8 mouse cellular contexts compared by ENCODE assay signal in the genomic region with DNA sequence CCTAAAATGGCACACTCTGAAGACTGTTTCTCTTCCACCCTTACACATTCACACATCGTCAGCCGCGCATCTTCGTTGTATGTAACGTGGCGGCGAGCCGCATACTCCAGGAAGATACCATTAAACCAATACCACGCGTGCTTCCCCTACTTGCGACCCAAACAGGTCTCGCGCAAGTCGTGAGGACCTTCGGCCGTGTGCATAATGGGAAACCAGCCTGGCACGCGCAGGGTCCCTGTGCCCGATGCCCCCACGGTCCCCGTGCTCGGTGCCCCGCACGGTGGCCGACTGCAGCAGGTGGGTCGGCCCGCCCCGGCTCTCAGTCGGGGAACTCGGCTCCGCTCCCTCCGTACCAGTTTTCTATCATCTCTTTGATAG. TPM values are rescaled to one million over a fixed set of nuclear protein-coding genes. Genes with fewer than 3 reads are reported as not detected.
A peak's percentile ranks its signal among the peaks of the same experiment; 100 is the strongest.
DNase-seq lines count a peak whose midpoint lies in the region; ATAC-seq lines count a peak whose summit lies in the region.

No protein-coding gene starts in this region.

- H3K4me1 ChIP-seq in neural tube, embryonic 11.5 days (ENCODE audit: control insufficient read depth, insufficient read depth, low read length), result peaks cover 22% of the 10 kb centered on the region
- peaks cover 34% of the 10 kb centered on the region for H3K4me1 ChIP-seq in intestine, embryonic 14.5 days (replicated peaks; ENCODE audit: control insufficient read depth, insufficient read depth, low read length)

- H3K36me3 ChIP-seq in neural tube, embryonic 11.5 days (ENCODE audit: control insufficient read depth, insufficient read depth, low read length), result no peaks in the 10 kb centered on the region
- peaks cover 40% of the 10 kb centered on the region for H3K36me3 ChIP-seq in intestine, embryonic 14.5 days (ENCODE audit: control insufficient read depth, insufficient read depth, low read length)

- peak; percentile 75 for ATAC-seq in neural tube, embryonic 11.5 days (ENCODE audit: insufficient read depth, low FRiP score, low TSS enrichment)
- ATAC-seq in intestine, embryonic 14.5 days (replicated peaks; ENCODE audit: low FRiP score, low TSS enrichment, low read depth), result peak; percentile 67
- peak; percentile 27 for ATAC-seq in monocyte, adult 5-6 weeks (replicated peaks; ENCODE audit: insufficient number of reproducible peaks, low FRiP score, low TSS enrichment, poor library complexity, severe bottlenecking)

- H3K27ac ChIP-seq in neural tube, embryonic 11.5 days (ENCODE audit: low read depth, low read length), result peak overlapping the region; percentile 86
- peak overlapping the region; percentile 73 for H3K27ac ChIP-seq in intestine, embryonic 14.5 days (ENCODE audit: low read depth)

- peak overlapping the region; percentile 85 for H3K4me3 ChIP-seq in neural tube, embryonic 11.5 days (ENCODE audit: low read depth, low read length)
- peak overlapping the region; percentile 98 for H3K4me3 ChIP-seq in intestine, embryonic 14.5 days (ENCODE audit: low read depth, low read length)

- DNase-seq in adrenal gland, postnatal 14 days, result peak; percentile 80
- no peak for DNase-seq in adrenal gland, adult 8-10 months
- DNase-seq in neural tube, embryonic 11.5 days (ENCODE audit: low spot score), result no peak
- DNase-seq in neural tube, embryonic 10.5 days (ENCODE audit: extremely low spot score, low spot score), result no peak
- DNase-seq in intestine, embryonic 14.5 days (ENCODE audit: low spot score), result no peak
- no peak for DNase-seq in thymus, postnatal 25 days
- DNase-seq in cerebellum, adult 18-20 months, result no peak

- H3K4me2 ChIP-seq in neural tube, embryonic 11.5 days (ENCODE audit: low read depth), result peak overlapping the region; percentile 76
- peak overlapping the region; percentile 74 for H3K4me2 ChIP-seq in intestine, embryonic 14.5 days (ENCODE audit: low read length)

- WGBS in neural tube, embryonic 11.5 days, result under 1% methylated on average over 32 of the region's 32 CpGs
- under 1% methylated on average over 32 of the region's 32 CpGs for WGBS in intestine, embryonic 14.5 days

- H3K27me3 ChIP-seq in neural tube, embryonic 11.5 days (ENCODE audit: control insufficient read depth, insufficient read depth, low read length), result no peaks in the 10 kb centered on the region
- H3K27me3 ChIP-seq in intestine, embryonic 14.5 days (replicated peaks; ENCODE audit: control insufficient read depth, insufficient read depth, low read length), result no peaks in the 10 kb centered on the region

- no peaks in the 10 kb centered on the region for H3K9me3 ChIP-seq in neural tube, embryonic 11.5 days (ENCODE audit: control insufficient read depth, low read length)
- no peaks in the 10 kb centered on the region for H3K9me3 ChIP-seq in intestine, embryonic 14.5 days (ENCODE audit: control insufficient read depth, low read length)

- peak overlapping the region; percentile 78 for H3K9ac ChIP-seq in neural tube, embryonic 11.5 days (ENCODE audit: low read length)
- H3K9ac ChIP-seq in intestine, embryonic 14.5 days (ENCODE audit: low read length), result peak overlapping the region; percentile 55

RNA-seq across cellular contexts. Expression of gene Mlh1, which starts 0.5 kb away (rescaled TPM):
- 20.6 and 20.9 TPM in 2 replicates for total RNA-seq in adrenal gland, postnatal 14 days (2021)
- 10 to 100 TPM; 14.7 to 31.2 (median 24.7) TPM for total RNA-seq in adrenal gland, adult 8-10 months (2022)
- polyA plus RNA-seq in neural tube, embryonic 11.5 days (2014; fragmentation: Nextera tagmentation; extraction: Ambion mirVana), result 43.9 and 48.6 TPM in 2 replicates
- polyA plus RNA-seq in intestine, embryonic 14.5 days (2014; fragmentation: Nextera tagmentation; extraction: Ambion mirVana), result 43.6 and 48.3 TPM in 2 replicates
- total RNA-seq in monocyte, adult 5-6 weeks (2017), result 19.3 to 59.3 TPM (median 34.8 TPM) in 3 replicates

RNA-seq across cellular contexts. Expression of gene Epm2aip1, which starts 0.7 kb away (rescaled TPM):
- 36.3 and 39.8 TPM in 2 replicates for total RNA-seq in adrenal gland, postnatal 14 days (2021)
- total RNA-seq in adrenal gland, adult 8-10 months (2022), result 10 to 100 TPM; 53.3 to 64.1 (median 57.7) TPM
- 45.4 and 47.8 TPM in 2 replicates for polyA plus RNA-seq in neural tube, embryonic 11.5 days (2014; fragmentation: Nextera tagmentation; extraction: Ambion mirVana)
- polyA plus RNA-seq in intestine, embryonic 14.5 days (2014; fragmentation: Nextera tagmentation; extraction: Ambion mirVana), result 35.7 and 36.1 TPM in 2 replicates
- 12.3 to 26.9 TPM (median 13.0 TPM) in 3 replicates for total RNA-seq in monocyte, adult 5-6 weeks (2017)

RNA-seq across cellular contexts. Expression of gene Trank1, which starts 40.5 kb away (rescaled TPM):
- total RNA-seq in adrenal gland, postnatal 14 days (2021), result 56.4 and 61.0 TPM in 2 replicates
- 100 to 1,000 TPM in 2 of 4 experiments, 10 to 100 TPM in 2; 44.9 to 312 (median 173) TPM for total RNA-seq in adrenal gland, adult 8-10 months (2022)
- 0.16 and 0.34 TPM in 2 replicates for polyA plus RNA-seq in neural tube, embryonic 11.5 days (2014; fragmentation: Nextera tagmentation; extraction: Ambion mirVana)
- 0.08 and 0.12 TPM in 2 replicates for polyA plus RNA-seq in intestine, embryonic 14.5 days (2014; fragmentation: Nextera tagmentation; extraction: Ambion mirVana)
- total RNA-seq in monocyte, adult 5-6 weeks (2017), result 0.10 to 0.19 TPM in 2 of 3 replicates, not detected in the other

Comparison
In these comparisons a context has a peak if more than half of its experiments do, and no peak if none do; other contexts are left out.
1. RNA of gene Trank1, which starts 40.5 kb away (total RNA-seq): 44.9 to 312 TPM in adrenal gland, adult 8-10 months and 56.4 to 61.0 TPM in adrenal gland, postnatal 14 days; 0.10 to 0.19 TPM in monocyte, adult 5-6 weeks; every median in the first group is over 10 times any median in the second.
2. Peak in every context shown above with its lines, with median percentiles within 50 percentile points of each other: ATAC-seq.